Mouse (Mus musculus) forelimb bud, embryonic 11.5 days (tissue): ENCODE measurements around the gene 2810006K23Rik.
"Not testable (repeated sequence)": the region's sequence is repeated elsewhere in the genome, so short reads cannot be mapped to it uniquely, and the experiment has no call there.

ENCODE experiments used
- DNase-seq: peaks from one replicate; pipeline ENCODE4 v3.0.0-alpha.2; 2012; ENCODE audit warnings: low read depth, low spot score

Gene 2810006K23Rik

GRCm38 (mm10) chr5:124327510-124328364 lies at the start of gene 2810006K23Rik, which contains the start of gene Mphosph9:
Gene 2810006K23Rik (plus strand): TSS chr5:124328089.
Gene Mphosph9 (minus strand): TSS chr5:124327972.
- peak; percentile 100 for DNase-seq

- DNase-seq = no peak
Observed at GRCm38 (mm10) chr5:124282854-124283253, 45.0 kb upstream of the 2810006K23Rik start.

- DNase-seq = no peak
Observed at GRCm38 (mm10) chr5:124284330-124284729, 43.6 kb upstream of the 2810006K23Rik start.

- no peak for DNase-seq
Observed at GRCm38 (mm10) chr5:124287616-124288247, 40.2 kb upstream of the 2810006K23Rik start.

GRCm38 (mm10) chr5:124290216-124290615 lies 37.7 kb upstream of the 2810006K23Rik start:
- no peak for DNase-seq

GRCm38 (mm10) chr5:124293967-124294366 lies 33.9 kb upstream of the 2810006K23Rik start:
- DNase-seq = no peak

GRCm38 (mm10) chr5:124296475-124296874 lies 31.4 kb upstream of the 2810006K23Rik start:
- DNase-seq = no peak

- peak; percentile 27 for DNase-seq
Observed at GRCm38 (mm10) chr5:124299307-124299706, 28.6 kb upstream of the 2810006K23Rik start.

GRCm38 (mm10) chr5:124300132-124300531 lies 27.8 kb upstream of the 2810006K23Rik start:
- no peak for DNase-seq

- not testable (repeated sequence) for DNase-seq
Observed at GRCm38 (mm10) chr5:124302853-124303252, 25.0 kb upstream of the 2810006K23Rik start.

GRCm38 (mm10) chr5:124309155-124309554 lies 18.7 kb upstream of the 2810006K23Rik start:
- no peak for DNase-seq

GRCm38 (mm10) chr5:124310091-124310490 lies 17.8 kb upstream of the 2810006K23Rik start:
- no peak for DNase-seq

- DNase-seq = no peak
Observed at GRCm38 (mm10) chr5:124315498-124315897, 12.4 kb upstream of the 2810006K23Rik start.

GRCm38 (mm10) chr5:124315941-124316340 lies 11.9 kb upstream of the 2810006K23Rik start:
- no peak for DNase-seq

- DNase-seq = no peak
Observed at GRCm38 (mm10) chr5:124317648-124318047, 10.2 kb upstream of the 2810006K23Rik start.

GRCm38 (mm10) chr5:124326829-124327228 lies 1.1 kb upstream of the 2810006K23Rik start:
- DNase-seq = no peak

- DNase-seq = no peak
Observed at GRCm38 (mm10) chr5:124330086-124330485, 2.2 kb downstream of the 2810006K23Rik start.

GRCm38 (mm10) chr5:124334392-124334791 lies 6.5 kb downstream of the 2810006K23Rik start:
- no peak for DNase-seq

GRCm38 (mm10) chr5:124337103-124337502 lies 9.2 kb downstream of the 2810006K23Rik start:
- no peak for DNase-seq

- no peak for DNase-seq
Observed at GRCm38 (mm10) chr5:124337909-124338308, 10.0 kb downstream of the 2810006K23Rik start.

- DNase-seq = no peak
Observed at GRCm38 (mm10) chr5:124338791-124339190, 10.9 kb downstream of the 2810006K23Rik start.

- not testable (repeated sequence) for DNase-seq
Observed at GRCm38 (mm10) chr5:124341753-124342339, 14.0 kb downstream of the 2810006K23Rik start.
